Mouse (Mus musculus) heart, embryonic 13.5 days (tissue): ENCODE measurements at regions not wholly inside any gene's neighbourhood (a gene's known extent, or its start where the extent isn't known, plus 50 kb on each side); places are given as distances from the start of the nearest gene placed in this dataset.

Source experiments
- ATAC-seq: fragments of 200-750 bp; cut with Nextera tagmentation; 2 replicates; pipeline ENCODE4 v1.8.0; 2017; ENCODE audit warnings: moderate TSS enrichment; ENCODE audit not compliant: insufficient number of reproducible peaks, low FRiP score, low TSS enrichment; ENCODE audit errors: extremely low read depth
- H3K27ac ChIP-seq: fragments of 300-500 bp; sonication (generic); replicated peaks from 2 replicates; pipeline ENCODE4 v1.5.1; 2015; ENCODE audit warnings: moderate library complexity, mild to moderate bottlenecking, inconsistent platforms
- H3K27me3 ChIP-seq: fragments of 300-500 bp; sonication (generic); replicated peaks from 2 replicates; pipeline ENCODE4 v1.6.1; 2015; ENCODE audit warnings: mild to moderate bottlenecking, inconsistent platforms
- H3K36me3 ChIP-seq: fragments of 300-500 bp; sonication (generic); 2 replicates; pipeline ENCODE4 v1.6.1; 2015; ENCODE audit warnings: mild to moderate bottlenecking, inconsistent platforms
- H3K4me1 ChIP-seq: fragments of 300-500 bp; sonication (generic); 2 replicates; pipeline ENCODE4 v1.6.1; 2015; ENCODE audit warnings: inconsistent platforms
- H3K4me2 ChIP-seq: fragments of 300-500 bp; sonication (generic); 2 replicates; pipeline ENCODE4 v1.6.1; 2015; ENCODE audit warnings: inconsistent platforms, mild to moderate bottlenecking, moderate library complexity
- H3K4me3 ChIP-seq: fragments of 300-500 bp; sonication (generic); 2 replicates; pipeline ENCODE4 v1.5.1; 2015; ENCODE audit warnings: moderate library complexity, mild to moderate bottlenecking, inconsistent platforms
- H3K9ac ChIP-seq: fragments of 300-500 bp; sonication (generic); 2 replicates; pipeline ENCODE4 v1.6.1; 2015; ENCODE audit warnings: inconsistent platforms, mild to moderate bottlenecking, moderate library complexity
- H3K9me3 ChIP-seq: fragments of 300-500 bp; sonication (generic); 2 replicates; pipeline ENCODE4 v1.6.1; 2016; ENCODE audit warnings: inconsistent platforms
- WGBS: fragments of 180-500 bp; shearing (Covaris S2); methylation state at CpG from one replicate; pipeline ENCODE4 v1.1.7; 2015; ENCODE audit warnings: mixed read lengths; 5-methylcytosine and 5-hydroxymethylcytosine counted together

DNA sequence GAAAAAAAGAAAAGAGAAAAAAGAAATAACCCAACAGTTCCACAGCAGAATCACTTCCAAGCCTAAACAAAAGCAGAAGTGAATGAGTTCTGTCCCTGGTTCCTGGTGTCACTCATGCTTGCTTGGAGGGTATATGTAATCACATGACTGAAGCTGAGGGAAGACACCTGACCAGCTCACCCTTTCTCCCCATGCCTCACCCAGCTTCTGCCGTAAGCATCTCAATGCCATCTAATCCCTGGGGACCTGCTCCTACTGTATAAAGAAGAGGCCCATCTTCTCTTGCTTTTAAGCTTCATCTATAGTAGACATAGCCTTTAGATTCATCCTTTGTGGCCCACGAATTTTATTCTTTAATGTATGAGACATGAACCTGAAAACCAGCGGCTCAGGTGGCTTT lies 235.5 kb downstream of the Cog6 start:
- Histone ChIP-seq H3K4me1 (no peaks in the 10 kb centered on the region), H3K36me3 (no peaks in the 10 kb centered on the region), H3K27ac (no peak overlapping the region), H3K9ac (no peak overlapping the region), H3K4me2 (no peak overlapping the region), H3K9me3 (no peaks in the 10 kb centered on the region), H3K4me3 (no peak overlapping the region), H3K27me3 (no peaks in the 10 kb centered on the region; the same call in 1 of the 2 replicates)
- no peak for ATAC-seq
- WGBS = 71% methylated on average over 3 of the region's 3 CpGs

DNA sequence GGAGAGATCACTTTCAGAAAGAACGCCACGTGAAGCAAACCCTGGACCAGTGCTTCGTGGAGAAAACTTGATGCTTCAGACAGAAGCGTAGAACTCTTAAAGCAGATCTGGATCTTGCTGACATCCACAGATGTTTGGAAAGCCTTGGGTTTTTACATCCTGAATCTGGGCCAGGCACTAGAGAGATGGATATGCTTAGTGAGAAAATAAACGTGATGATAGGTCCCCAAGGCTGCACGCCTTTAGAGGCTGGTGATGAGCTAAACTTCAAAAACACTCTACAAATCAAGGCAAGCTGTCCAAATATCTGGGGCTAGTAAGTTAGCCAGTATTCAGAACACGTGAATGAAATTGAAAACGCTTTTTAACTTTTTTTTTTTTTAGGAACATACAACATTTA lies 236.7 kb downstream of the Cog6 start:
- Histone ChIP-seq H3K4me1 (no peaks in the 10 kb centered on the region), H3K4me2 (no peak overlapping the region), H3K27ac (no peak overlapping the region), H3K36me3 (no peaks in the 10 kb centered on the region), H3K9me3 (no peaks in the 10 kb centered on the region), H3K9ac (no peak overlapping the region), H3K27me3 (no peaks in the 10 kb centered on the region; the same call in 1 of the 2 replicates), H3K4me3 (no peak overlapping the region)
- no peak for ATAC-seq
- 69% methylated on average over 8 of the region's 8 CpGs for WGBS

GRCm38 (mm10) chr3:52775875-52776274 lies 241.2 kb downstream of the Cog6 start:
- Histone ChIP-seq H3K9me3 (no peaks in the 10 kb centered on the region), H3K9ac (no peak overlapping the region), H3K4me3 (no peak overlapping the region), H3K27ac (no peak overlapping the region), H3K27me3 (no peaks in the 10 kb centered on the region), H3K4me2 (no peak overlapping the region), H3K36me3 (no peaks in the 10 kb centered on the region), H3K4me1 (no peaks in the 10 kb centered on the region)
- 69% methylated on average over 4 of the region's 4 CpGs for WGBS
- ATAC-seq = no peak

- Histone ChIP-seq H3K27me3 (no peaks in the 10 kb centered on the region), H3K9ac (no peak overlapping the region), H3K4me2 (no peak overlapping the region), H3K36me3 (no peaks in the 10 kb centered on the region), H3K4me1 (no peaks in the 10 kb centered on the region), H3K4me3 (no peak overlapping the region), H3K27ac (no peak overlapping the region), H3K9me3 (no peaks in the 10 kb centered on the region)
- no peak for ATAC-seq
- WGBS = 67% methylated on average over 7 of the region's 7 CpGs
Observed at GRCm38 (mm10) chr3:52775156-52775555, 241.9 kb downstream of the Cog6 start.

GRCm38 (mm10) chr3:52774734-52775133 lies 242.3 kb downstream of the Cog6 start:
- no peaks in the 10 kb centered on the region for H3K36me3 ChIP-seq
- no peak overlapping the region for H3K27ac ChIP-seq
- H3K4me1 ChIP-seq = no peaks in the 10 kb centered on the region
- no peak for ATAC-seq
- H3K27me3 ChIP-seq = no peaks in the 10 kb centered on the region
- no peak overlapping the region for H3K4me2 ChIP-seq
- H3K9me3 ChIP-seq = no peaks in the 10 kb centered on the region
- no peak overlapping the region for H3K4me3 ChIP-seq
- H3K9ac ChIP-seq = no peak overlapping the region
- WGBS = 84% methylated on average over 6 of the region's 6 CpGs

GRCm38 (mm10) chr3:52767276-52767675 lies 249.8 kb downstream of the Cog6 start:
- 65% methylated on average over 10 of the region's 10 CpGs for WGBS
- H3K36me3 ChIP-seq = no peaks in the 10 kb centered on the region
- no peaks in the 10 kb centered on the region for H3K27me3 ChIP-seq
- ATAC-seq = no peak
- H3K4me1 ChIP-seq = peaks cover 17% of the 10 kb centered on the region
- H3K27ac ChIP-seq = no peak overlapping the region
- no peak overlapping the region for H3K9ac ChIP-seq
- no peak overlapping the region for H3K4me2 ChIP-seq
- H3K4me3 ChIP-seq = no peak overlapping the region
- no peaks in the 10 kb centered on the region for H3K9me3 ChIP-seq

GRCm38 (mm10) chr3:52766841-52767240 lies 250.2 kb downstream of the Cog6 start:
- Histone ChIP-seq H3K9me3 (no peaks in the 10 kb centered on the region), H3K36me3 (no peaks in the 10 kb centered on the region), H3K4me3 (no peak overlapping the region), H3K9ac (no peak overlapping the region), H3K4me1 (peaks cover 17% of the 10 kb centered on the region), H3K4me2 (no peak overlapping the region), H3K27me3 (no peaks in the 10 kb centered on the region), H3K27ac (no peak overlapping the region)
- ATAC-seq = no peak
- 63% methylated on average over 5 of the region's 5 CpGs for WGBS

DNA sequence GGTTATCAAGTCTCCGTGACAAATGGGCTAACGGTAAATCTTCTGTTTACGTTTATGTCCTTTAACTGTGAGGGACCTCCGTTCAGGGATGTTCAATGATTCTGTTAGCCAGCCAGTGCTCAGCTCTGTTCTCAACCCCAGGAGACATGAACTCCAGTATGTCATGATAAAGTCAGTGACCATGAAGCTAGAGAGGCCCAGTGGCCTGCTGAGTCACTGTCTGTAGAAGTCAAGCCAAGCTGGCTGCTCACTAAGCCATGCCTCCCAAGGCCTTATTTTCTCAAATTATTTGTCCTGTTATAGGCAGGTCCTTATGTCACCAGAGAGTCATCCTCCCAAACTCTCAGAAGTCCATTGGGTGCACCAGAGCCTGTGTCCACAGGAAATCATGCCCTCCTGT lies 252.9 kb downstream of the Cog6 start:
- Histone ChIP-seq H3K4me3 (no peak overlapping the region), H3K27me3 (no peaks in the 10 kb centered on the region), H3K27ac (no peak overlapping the region), H3K4me2 (no peak overlapping the region), H3K9ac (no peak overlapping the region), H3K9me3 (no peaks in the 10 kb centered on the region), H3K36me3 (no peaks in the 10 kb centered on the region), H3K4me1 (peaks cover 17% of the 10 kb centered on the region)
- WGBS = 50% methylated on average over 4 of the region's 4 CpGs
- no peak for ATAC-seq

DNA sequence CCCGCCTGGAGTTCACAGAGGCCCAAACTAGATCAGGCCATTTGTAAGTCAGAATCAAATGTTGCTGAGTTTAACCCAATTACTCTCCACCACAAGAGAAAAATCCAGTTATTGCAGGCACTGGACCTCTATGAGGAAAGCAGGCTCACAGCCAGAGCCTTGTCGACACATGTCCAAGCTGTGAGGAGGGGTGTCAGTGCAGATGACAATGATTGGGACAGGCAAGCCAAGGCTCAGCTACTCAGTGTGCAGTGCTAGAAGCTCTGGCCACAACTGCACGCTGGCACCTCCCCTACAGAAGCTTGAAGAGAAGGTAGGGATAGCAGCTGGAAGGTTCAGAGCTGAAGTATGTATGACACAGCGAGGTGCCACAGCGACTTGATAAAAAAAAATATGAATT lies 253.4 kb downstream of the Cog6 start:
- WGBS = 73% methylated on average over 5 of the region's 5 CpGs
- Histone ChIP-seq H3K27me3 (no peaks in the 10 kb centered on the region), H3K36me3 (no peaks in the 10 kb centered on the region), H3K9me3 (no peaks in the 10 kb centered on the region), H3K9ac (no peak overlapping the region), H3K27ac (no peak overlapping the region), H3K4me1 (peaks cover 17% of the 10 kb centered on the region), H3K4me3 (no peak overlapping the region), H3K4me2 (no peak overlapping the region)
- no peak for ATAC-seq

DNA sequence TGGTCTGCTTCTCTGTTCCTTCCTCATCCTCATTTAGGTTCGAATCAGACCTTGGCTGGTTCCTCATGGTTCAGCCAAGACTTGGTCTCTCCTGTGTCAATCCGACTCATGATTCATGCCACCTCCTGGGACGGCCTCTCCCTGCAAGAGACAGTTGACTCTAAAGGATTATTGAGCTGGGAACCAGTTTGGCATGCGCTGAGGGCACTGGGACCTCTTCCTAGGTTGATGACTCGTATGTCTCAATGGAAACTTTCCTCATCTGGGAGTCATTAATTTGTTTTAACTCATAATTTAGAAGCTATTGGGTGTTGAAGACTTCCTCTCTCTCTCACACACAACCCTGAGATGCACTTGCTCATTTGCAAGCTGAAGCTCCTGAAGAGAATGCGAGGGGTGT lies 254.5 kb downstream of the Cog6 start:
- no peak for ATAC-seq
- H3K4me3 ChIP-seq = no peak overlapping the region
- H3K36me3 ChIP-seq = no peaks in the 10 kb centered on the region
- no peak overlapping the region for H3K9ac ChIP-seq
- no peaks in the 10 kb centered on the region for H3K27me3 ChIP-seq
- no peaks in the 10 kb centered on the region for H3K9me3 ChIP-seq
- 81% methylated on average over 6 of the region's 6 CpGs for WGBS
- H3K4me1 ChIP-seq = peaks cover 17% of the 10 kb centered on the region
- no peak overlapping the region for H3K27ac ChIP-seq
- H3K4me2 ChIP-seq = no peak overlapping the region

DNA sequence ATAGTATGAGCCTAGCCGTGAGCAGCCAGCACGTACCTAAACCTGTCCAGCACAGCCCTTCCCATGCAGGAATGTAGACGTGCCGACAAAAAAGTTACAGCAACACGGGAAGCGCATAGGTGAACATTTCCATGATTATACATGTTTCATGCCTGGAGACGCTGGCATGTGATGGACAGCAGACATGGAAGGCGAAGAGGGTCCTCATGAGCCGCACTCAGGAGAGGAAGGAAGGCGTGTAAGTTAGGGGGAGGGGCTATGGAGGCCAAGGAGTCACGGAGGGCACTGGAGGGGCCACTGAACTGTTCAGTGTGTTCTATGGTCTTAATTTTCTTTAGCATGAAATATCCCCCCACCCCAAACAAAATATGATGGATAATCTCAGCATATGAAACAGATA lies 257.2 kb downstream of the Cog6 start:
- Histone ChIP-seq H3K27ac (no peak overlapping the region), H3K9ac (no peak overlapping the region), H3K4me3 (no peak overlapping the region), H3K36me3 (no peaks in the 10 kb centered on the region), H3K4me1 (peaks cover 11% of the 10 kb centered on the region; the same call in 1 of the 2 replicates), H3K9me3 (no peaks in the 10 kb centered on the region), H3K27me3 (no peaks in the 10 kb centered on the region), H3K4me2 (no peak overlapping the region)
- WGBS = 82% methylated on average over 11 of the region's 11 CpGs
- ATAC-seq = no peak

DNA sequence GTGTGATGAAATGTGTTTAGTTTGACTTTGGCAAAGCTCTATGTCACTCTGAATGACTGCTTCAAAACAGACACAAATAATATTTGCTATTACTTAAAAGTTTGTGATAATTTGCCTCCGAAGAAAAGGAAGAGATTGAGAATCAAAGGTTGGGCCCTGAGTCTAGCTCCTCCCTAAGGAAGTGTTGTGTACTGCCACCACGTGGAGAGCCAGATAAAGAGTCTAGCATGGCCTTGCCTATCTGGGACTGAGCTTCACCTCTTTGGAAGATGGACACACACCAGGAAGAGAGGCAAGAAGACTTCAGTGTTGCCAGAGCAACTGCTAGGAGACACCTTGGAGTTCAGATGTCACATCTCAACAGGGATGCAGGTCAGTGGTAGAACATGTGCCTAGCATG lies 258.5 kb downstream of the Cog6 start:
- no peak overlapping the region for H3K4me2 ChIP-seq
- H3K27ac ChIP-seq = no peak overlapping the region
- H3K4me1 ChIP-seq = peaks cover 8% of the 10 kb centered on the region; the same call in 1 of the 2 replicates
- H3K9ac ChIP-seq = no peak overlapping the region
- ATAC-seq = no peak
- H3K27me3 ChIP-seq = no peaks in the 10 kb centered on the region
- 30% methylated on average over 2 of the region's 2 CpGs for WGBS
- H3K9me3 ChIP-seq = no peaks in the 10 kb centered on the region
- no peaks in the 10 kb centered on the region for H3K36me3 ChIP-seq
- no peak overlapping the region for H3K4me3 ChIP-seq
